Mouse (Mus musculus) MEL (cell line): ENCODE results near the gene Myo7a. TPM values are rescaled to one million over a fixed set of nuclear protein-coding genes. Genes with fewer than 3 reads are reported as not detected.

Source experiments
- DNase-seq: peaks from one replicate; pipeline ENCODE4 v3.0.0; 2011; ENCODE audit warnings: low read depth, low spot score
- H3K27ac ChIP-seq: 2 replicates; pipeline ENCODE4 v1.5.1; 2012; ENCODE audit warnings: low read depth, mild to moderate bottlenecking, control low read depth, low read length, moderate library complexity; ENCODE audit not compliant: control insufficient read depth
- H3K27me3 ChIP-seq, 2 experiments: fragments of 150-350 bp in 1 of 2; sonication (generic) in 1 of 2; 2 replicates each; pipeline ENCODE4 v1.6.1; 2012; ENCODE audit warnings: low read length in 2 of 2, mild to moderate bottlenecking in 2 of 2, improper control_type of control experiment in 1 of 2, moderate library complexity in 1 of 2; ENCODE audit not compliant: insufficient read depth in 2 of 2, control insufficient read depth in 1 of 2
- H3K36me3 ChIP-seq, 2 experiments: 2 replicates each; pipeline ENCODE4 v1.6.1; 2012 to 2014; ENCODE audit warnings: low read length in 2 of 2, improper control_type of control experiment in 1 of 2, inconsistent platforms in 1 of 2, mild to moderate bottlenecking in 1 of 2; ENCODE audit not compliant: insufficient read depth in 2 of 2, control insufficient read depth in 1 of 2
- H3K4me1 ChIP-seq, 2 experiments: fragments of 150-350 bp in 1 of 2; sonication (generic) in 1 of 2; 2 replicates each; pipeline ENCODE4 v1.6.1; 2012; ENCODE audit warnings: low read length in 2 of 2, improper control_type of control experiment in 1 of 2, mild to moderate bottlenecking in 1 of 2; ENCODE audit not compliant: insufficient read depth in 2 of 2, control insufficient read depth in 1 of 2
- H3K4me3 ChIP-seq, 2 experiments: fragments of 150-350 bp in 1 of 2; sonication (generic) in 1 of 2; 2 replicates each; pipeline ENCODE4 v1.5.1; 2012; ENCODE audit warnings: low read depth in 2 of 2, low read length in 2 of 2, mild to moderate bottlenecking in 2 of 2, moderate library complexity in 2 of 2, control low read depth in 1 of 2, improper control_type of control experiment in 1 of 2; ENCODE audit not compliant: control insufficient read depth in 1 of 2, insufficient read depth in 1 of 2
- H3K79me2 ChIP-seq: 2 replicates; pipeline ENCODE4 v1.6.1; 2012; ENCODE audit warnings: mild to moderate bottlenecking, low read length, moderate library complexity; ENCODE audit not compliant: control insufficient read depth, poor library complexity, insufficient read depth
- H3K9ac ChIP-seq: 2 replicates; pipeline ENCODE4 v1.6.1; 2012; ENCODE audit warnings: low read depth, mild to moderate bottlenecking, control low read depth, low read length, moderate library complexity; ENCODE audit not compliant: control insufficient read depth, poor library complexity, severe bottlenecking
- H3K9me3 ChIP-seq: fragments of 150-350 bp; sonication (generic); replicated peaks from 2 replicates; pipeline ENCODE4 v1.6.1; 2012; ENCODE audit warnings: mild to moderate bottlenecking, low read length, improper control_type of control experiment, moderate library complexity; ENCODE audit not compliant: insufficient read depth
- CHD1 ChIP-seq: IDR thresholded peaks from 2 replicates; pipeline ENCODE4 v1.6.1; 2012; ENCODE audit warnings: low read depth, mild to moderate bottlenecking, inconsistent platforms, low read length, improper control_type of control experiment
- CHD2 ChIP-seq: IDR thresholded peaks from 2 replicates; pipeline ENCODE4 v1.6.1; 2011; ENCODE audit warnings: low read length, improper control_type of control experiment
- CTCF ChIP-seq, 3 experiments: IDR thresholded peaks in 2 of 3; conservative IDR thresholded peaks in 1 of 3; 2 replicates each; pipeline ENCODE4 v1.5.1; 2011 to 2012; ENCODE audit warnings: low read length in 3 of 3, low read depth in 2 of 3, mild to moderate bottlenecking in 2 of 3, improper control_type of control experiment in 1 of 3, inconsistent platforms in 1 of 3, mixed read lengths in 1 of 3, moderate library complexity in 1 of 3; ENCODE audit not compliant: control insufficient read depth in 1 of 3, insufficient read depth in 1 of 3, poor library complexity in 1 of 3, severe bottlenecking in 1 of 3
- ETS1 ChIP-seq: IDR thresholded peaks from 2 replicates; pipeline ENCODE4 v1.6.1; 2012; ENCODE audit warnings: low read depth, mild to moderate bottlenecking, inconsistent platforms, low read length, improper control_type of control experiment, moderate library complexity
- GABPA ChIP-seq: IDR thresholded peaks from 2 replicates; pipeline ENCODE4 v1.6.1; 2012; ENCODE audit warnings: low read depth, mild to moderate bottlenecking, inconsistent platforms, low read length, improper control_type of control experiment, moderate library complexity
- HCFC1 ChIP-seq: IDR thresholded peaks from 2 replicates; pipeline ENCODE4 v1.6.1; 2012; ENCODE audit warnings: low read depth, mild to moderate bottlenecking, inconsistent platforms, low read length, improper control_type of control experiment, moderate library complexity
- JUND ChIP-seq: IDR thresholded peaks from 2 replicates; pipeline ENCODE4 v1.6.1; 2011; ENCODE audit warnings: low read depth, mild to moderate bottlenecking, improper control_type of control experiment, low read length
- KAT2A ChIP-seq: conservative IDR thresholded peaks from 2 replicates; pipeline ENCODE4 v1.6.1; 2012; ENCODE audit warnings: low read depth, low read length, improper control_type of control experiment, inconsistent platforms
- MAX ChIP-seq: IDR thresholded peaks from 2 replicates; pipeline ENCODE4 v1.6.1; 2011; ENCODE audit warnings: low read length, improper control_type of control experiment
- MEF2A ChIP-seq: IDR thresholded peaks from 2 replicates; pipeline ENCODE4 v1.6.1; 2014; ENCODE audit warnings: low read depth, mild to moderate bottlenecking, inconsistent platforms, low read length, improper control_type of control experiment; ENCODE audit not compliant: poor library complexity, insufficient replicate concordance, severe bottlenecking; ENCODE audit errors: extremely low read depth
- MYB ChIP-seq: IDR thresholded peaks from 2 replicates; pipeline ENCODE4 v1.6.1; 2011; ENCODE audit warnings: mild to moderate bottlenecking, low read depth, low read length, improper control_type of control experiment
- NELFE ChIP-seq: IDR thresholded peaks from 2 replicates; pipeline ENCODE4 v1.6.1; 2011; ENCODE audit warnings: low read depth, low read length, improper control_type of control experiment
- NRF1 ChIP-seq: IDR thresholded peaks from 2 replicates; pipeline ENCODE4 v1.6.1; 2014; ENCODE audit warnings: low read depth, mild to moderate bottlenecking, inconsistent platforms, low read length, improper control_type of control experiment, moderate library complexity; ENCODE audit not compliant: poor library complexity, insufficient read depth, severe bottlenecking
- POLR2A ChIP-seq, 2 experiments: IDR thresholded peaks; 2 replicates each; pipeline ENCODE4 v1.6.1; 2011 to 2012; ENCODE audit warnings: low read length in 2 of 2, mild to moderate bottlenecking in 2 of 2, control low read depth in 1 of 2, improper control_type of control experiment in 1 of 2, low read depth in 1 of 2, moderate library complexity in 1 of 2; ENCODE audit not compliant: control insufficient read depth in 1 of 2, insufficient read depth in 1 of 2, poor library complexity in 1 of 2
- RAD21 ChIP-seq: IDR thresholded peaks from 2 replicates; pipeline ENCODE4 v1.6.1; 2011; ENCODE audit warnings: mild to moderate bottlenecking, low read depth, low read length, improper control_type of control experiment
- RCOR1 ChIP-seq: IDR thresholded peaks from 2 replicates; pipeline ENCODE4 v1.6.1; 2012; ENCODE audit warnings: low read depth, mild to moderate bottlenecking, inconsistent platforms, low read length, improper control_type of control experiment
- SIN3A ChIP-seq: IDR thresholded peaks from 2 replicates; pipeline ENCODE4 v1.6.1; 2012; ENCODE audit warnings: low read length, improper control_type of control experiment, inconsistent platforms
- SMC3 ChIP-seq: IDR thresholded peaks from 2 replicates; pipeline ENCODE4 v1.6.1; 2011; ENCODE audit warnings: low read depth, low read length, improper control_type of control experiment
- TAL1 ChIP-seq: IDR thresholded peaks from 2 replicates; pipeline ENCODE4 v1.6.1; 2012; ENCODE audit warnings: mild to moderate bottlenecking, inconsistent platforms, low read length, moderate library complexity, mixed read lengths
- TBP ChIP-seq: IDR thresholded peaks from 2 replicates; pipeline ENCODE4 v1.8.0; 2011; ENCODE audit warnings: low read depth, low read length, improper control_type of control experiment
- ZC3H11A ChIP-seq: IDR thresholded peaks from 2 replicates; pipeline ENCODE4 v1.6.1; 2012; ENCODE audit warnings: low read depth, mild to moderate bottlenecking, inconsistent platforms, low read length, improper control_type of control experiment
- ZKSCAN1 ChIP-seq: IDR thresholded peaks from 2 replicates; pipeline ENCODE4 v1.6.1; 2012; ENCODE audit warnings: low read depth, mild to moderate bottlenecking, inconsistent platforms, low read length, improper control_type of control experiment, moderate library complexity
- ZNF384 ChIP-seq: IDR thresholded peaks from 2 replicates; pipeline ENCODE4 v1.6.1; 2012; ENCODE audit warnings: low read depth, mild to moderate bottlenecking, inconsistent platforms, low read length, improper control_type of control experiment
- polyA plus RNA-seq, 2 experiments: library from polyadenylated mRNA; stranded (reverse) in 1 of 2; unstranded in 1 of 2; fragments of >175 nt in 1 of 2; fragments of >200 nt in 1 of 2; gene quantifications; 2 replicates each; pipeline versions ENCODE4 v1.2.1 to v1.2.4; 2012; ENCODE audit warnings: low replicate concordance in 2 of 2, low read depth in 1 of 2; ENCODE audit not compliant: insufficient read length in 2 of 2, insufficient read depth in 1 of 2, missing spikeins in 1 of 2
- total RNA-seq: library from RNA; depleted of rRNA; stranded (reverse); fragments of 300-350 nt; gene quantifications from 2 replicates; pipeline ENCODE4 v1.2.3, GENCODE M21; 2012

The Myo7a gene
- total and polyA plus RNA-seq, 3 experiments: 1.4 to 7.5 TPM; not detected in 1

DNA sequence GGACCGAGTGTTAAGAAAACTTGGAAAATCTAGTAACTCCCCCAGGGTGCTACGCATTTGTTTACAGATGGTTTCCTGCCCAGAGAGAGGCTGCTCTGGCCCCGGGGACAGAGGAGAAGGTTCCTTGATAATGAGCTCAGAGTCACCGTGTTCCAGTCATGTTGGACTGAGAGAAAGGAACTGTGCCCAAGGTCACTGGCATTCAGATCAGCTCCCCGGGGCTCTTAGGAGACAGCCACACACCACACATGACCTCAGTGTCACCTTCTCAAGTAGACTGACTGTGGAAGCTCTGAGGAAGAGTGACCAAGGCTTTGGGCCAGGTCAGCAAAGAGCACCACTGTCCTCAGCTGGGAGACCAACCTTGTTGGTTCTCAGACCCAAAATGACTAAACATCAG is 5.4 kb upstream of the Myo7a start:
- H3K27me3 ChIP-seq: peaks cover 0 to 1% of the 10 kb centered on the region in 2 experiments; a peak in 1 of 4 replicates
- no peaks in the 10 kb centered on the region for H3K79me2 ChIP-seq
- H3K36me3 ChIP-seq: no peaks in the 10 kb centered on the region
- H3K9me3 ChIP-seq: no peaks in the 10 kb centered on the region
- H3K9ac ChIP-seq: no peak overlapping the region
- H3K4me3 ChIP-seq: no peak overlapping the region
- TF ChIP-seq ZNF384: no peak
- no peak for TF ChIP-seq KAT2A
- TF ChIP-seq ZC3H11A: no peak
- TF ChIP-seq CTCF (IDR thresholded peaks at IDR 0.05 in 2 of 3, conservative IDR thresholded peaks at IDR 0.05 in 1 of 3; ENCODE audit: control insufficient read depth in 1 of 3, insufficient read depth in 1 of 3, low read depth in 2 of 3, low read length in 3 of 3, poor library complexity in 1 of 3, severe bottlenecking in 1 of 3): no peak
- TF ChIP-seq CHD2: no peak
- no peak for TF ChIP-seq NRF1
- TF ChIP-seq JUND: no peak
- TF ChIP-seq ZKSCAN1: no peak
- no peak for TF ChIP-seq RAD21
- TF ChIP-seq MYB: no peak
- no peak for TF ChIP-seq CHD1
- TF ChIP-seq SMC3: no peak
- no peak for TF ChIP-seq POLR2A (IDR thresholded peaks at IDR 0.05; ENCODE audit: control insufficient read depth in 1 of 2, insufficient read depth in 1 of 2, low read depth in 1 of 2, low read length in 2 of 2, poor library complexity in 1 of 2)
- no peak for TF ChIP-seq HCFC1
- TF ChIP-seq RCOR1: no peak
- no peak for TF ChIP-seq MEF2A
- TF ChIP-seq SIN3A: no peak
- no peak for TF ChIP-seq TBP
- TF ChIP-seq MAX: no peak
- no peak overlapping the region for H3K27ac ChIP-seq
- DNase-seq: no peak
- no peaks in the 10 kb centered on the region for H3K4me1 ChIP-seq

- TF ChIP-seq KAT2A (no peak), MYB (no peak), HCFC1 (no peak), ZNF384 (no peak), GABPA (no peak), CHD1 (no peak), NELFE (no peak), SIN3A (no peak), TAL1 (no peak), ETS1 (no peak)
- Histone ChIP-seq H3K4me1 (no peaks in the 10 kb centered on the region), H3K4me3 (no peak overlapping the region), H3K79me2 (no peaks in the 10 kb centered on the region), H3K36me3 (no peaks in the 10 kb centered on the region), H3K27me3 (peaks cover 0 to 1% of the 10 kb centered on the region in 2 experiments; a peak in 1 of 4 replicates), H3K9me3 (no peaks in the 10 kb centered on the region), H3K27ac (no peak overlapping the region), H3K9ac (no peak overlapping the region)
- no peak for DNase-seq
Observed at GRCm38 (mm10) chr7:98121673-98122072, 2.3 kb upstream of the Myo7a start.
